Comparison of ENCODE assay signal across 8 mouse cellular contexts in the genomic region with DNA sequence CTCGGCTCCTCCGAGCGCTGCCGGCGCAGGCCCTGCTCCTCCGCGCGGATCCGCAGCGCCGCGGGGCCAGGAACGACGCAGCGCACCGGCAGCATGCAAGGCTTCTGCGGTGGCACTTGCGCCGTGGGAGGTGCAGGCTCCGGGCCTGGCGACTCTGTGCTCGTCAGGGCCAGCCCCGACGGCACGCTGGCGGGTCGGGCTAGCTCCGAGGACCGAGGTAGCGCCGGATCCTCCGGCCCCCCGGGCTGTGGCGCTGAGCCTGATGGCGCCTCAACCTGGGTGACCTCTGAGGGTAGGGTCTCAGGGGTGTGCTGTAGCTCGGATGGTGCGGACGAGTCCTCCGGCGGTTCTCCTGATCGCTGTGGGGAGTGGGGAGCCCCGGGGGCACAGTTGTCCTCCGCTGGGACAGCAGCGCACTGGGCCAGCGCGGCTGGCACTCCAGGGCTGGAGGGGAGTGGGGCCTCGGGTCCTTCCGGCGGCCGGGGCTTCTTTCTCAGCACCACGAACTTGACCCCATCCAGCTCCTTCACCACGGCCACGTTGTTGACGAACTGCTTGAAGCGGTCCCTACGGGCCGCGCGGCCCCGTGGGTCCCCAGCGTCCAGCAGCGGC. TPM values are rescaled to one million over a fixed set of nuclear protein-coding genes. Genes with fewer than 3 reads are reported as not detected.
A peak's percentile ranks its signal among the peaks of the same experiment; 100 is the strongest.
DNase-seq lines count a peak whose midpoint lies in the region; ATAC-seq and TF ChIP-seq lines count a peak whose summit lies in the region.

No protein-coding gene starts in this region.

- DNase-seq in testis, postnatal 10 days (ENCODE audit: low spot score) = no peak
- DNase-seq in intestine, embryonic 14.5 days (ENCODE audit: low spot score) = peak; percentile 76
- DNase-seq in midbrain, embryonic 14.5 days = peak; percentile 59
- no peak for DNase-seq in urinary bladder, adult 18-20 months (ENCODE audit: low spot score in 2 of 2)
- DNase-seq in left cerebral cortex, postnatal 4 days = no peak

- peak overlapping the region; percentile 62 for H3K4me2 ChIP-seq in intestine, embryonic 14.5 days (ENCODE audit: low read length)
- peak overlapping the region; percentile 66 for H3K4me2 ChIP-seq in midbrain, embryonic 14.5 days (ENCODE audit: low read length)

- no peak for ATAC-seq in erythroblast, adult 5-6 weeks (replicated peaks; ENCODE audit: low FRiP score, poor library complexity, severe bottlenecking)
- ATAC-seq in intestine, embryonic 14.5 days (replicated peaks; ENCODE audit: low FRiP score, low TSS enrichment, low read depth) = 0 out of 2 replicates have a peak, but pooled peaks have one; percentile 30
- ATAC-seq in midbrain, embryonic 14.5 days (ENCODE audit: low FRiP score, low TSS enrichment) = no peak

- 0 out of 2 replicates have a peak overlapping the region, but pooled peaks have one; percentile 16 for H3K9ac ChIP-seq in intestine, embryonic 14.5 days (ENCODE audit: low read length)
- H3K9ac ChIP-seq in midbrain, embryonic 14.5 days (replicated peaks; ENCODE audit: low read length) = peak overlapping the region; percentile 34

- H3K4me1 ChIP-seq in erythroblast, embryonic 14.5 days (ENCODE audit: control insufficient read depth) = peaks cover 74% of the 10 kb centered on the region
- peaks cover 7% of the 10 kb centered on the region for H3K4me1 ChIP-seq in testis, adult 2 months (ENCODE audit: control insufficient read depth, insufficient read depth, low read length)
- H3K4me1 ChIP-seq in intestine, embryonic 14.5 days (replicated peaks; ENCODE audit: control insufficient read depth, insufficient read depth, low read length) = peaks cover 4% of the 10 kb centered on the region; the same call in 1 of the 2 replicates
- H3K4me1 ChIP-seq in midbrain, embryonic 14.5 days (ENCODE audit: control insufficient read depth, insufficient read depth, low read length) = peaks cover 15% of the 10 kb centered on the region

- peak overlapping the region; percentile 97 for H3K4me3 ChIP-seq in erythroblast, embryonic 14.5 days (replicated peaks)
- H3K4me3 ChIP-seq in testis, adult 2 months (ENCODE audit: control insufficient read depth, low read depth, low read length) = peak overlapping the region; percentile 68
- H3K4me3 ChIP-seq in intestine, embryonic 14.5 days (ENCODE audit: low read depth, low read length) = peak overlapping the region; percentile 36
- H3K4me3 ChIP-seq in midbrain, embryonic 14.5 days (replicated peaks; ENCODE audit: low read depth, low read length) = peak overlapping the region; percentile 42

- H3K27ac ChIP-seq in testis, adult 2 months (ENCODE audit: control insufficient read depth, insufficient read depth, low read depth, low read length) = no peak overlapping the region
- no peak overlapping the region for H3K27ac ChIP-seq in intestine, embryonic 14.5 days (ENCODE audit: low read depth)
- H3K27ac ChIP-seq in midbrain, embryonic 14.5 days (replicated peaks; ENCODE audit: low read depth, low read length) = no peak overlapping the region

- H3K27me3 ChIP-seq in erythroblast, embryonic 14.5 days (ENCODE audit: control insufficient read depth) = peaks cover 59% of the 10 kb centered on the region
- H3K27me3 ChIP-seq in testis, adult 2 months (ENCODE audit: control insufficient read depth, insufficient read depth, low read length) = no peaks in the 10 kb centered on the region
- peaks cover 70% of the 10 kb centered on the region for H3K27me3 ChIP-seq in intestine, embryonic 14.5 days (replicated peaks; ENCODE audit: control insufficient read depth, insufficient read depth, low read length)
- H3K27me3 ChIP-seq in midbrain, embryonic 14.5 days (ENCODE audit: control insufficient read depth, insufficient read depth, low read length) = peaks cover 62% of the 10 kb centered on the region

- H3K36me3 ChIP-seq in erythroblast, embryonic 14.5 days (ENCODE audit: control insufficient read depth) = peaks cover 37% of the 10 kb centered on the region
- H3K36me3 ChIP-seq in testis, adult 2 months (ENCODE audit: control insufficient read depth, insufficient read depth, low read length) = no peaks in the 10 kb centered on the region
- no peaks in the 10 kb centered on the region for H3K36me3 ChIP-seq in intestine, embryonic 14.5 days (ENCODE audit: control insufficient read depth, insufficient read depth, low read length)
- H3K36me3 ChIP-seq in midbrain, embryonic 14.5 days (ENCODE audit: control insufficient read depth, insufficient read depth, low read length) = no peaks in the 10 kb centered on the region

- no peak for TF ChIP-seq CTCF in testis, adult 2 months (IDR thresholded peaks at IDR 0.05; ENCODE audit: control insufficient read depth, insufficient read depth, insufficient replicate concordance, low read depth, low read length)

- no peak for TF ChIP-seq POLR2A in testis, adult 2 months (IDR thresholded peaks at IDR 0.05; ENCODE audit: control insufficient read depth, low read depth, low read length)

- intact Hi-C loops in left cerebral cortex, postnatal 4 days (cut with DNase I) = no loop called here

- WGBS in intestine, embryonic 14.5 days = 2% methylated on average over 55 of the region's 62 CpGs
- WGBS in midbrain, embryonic 14.5 days = 2% methylated on average over 62 of the region's 62 CpGs

- H3K9me3 ChIP-seq in erythroblast, embryonic 14.5 days (ENCODE audit: control insufficient read depth, low read length) = peaks cover 13% of the 10 kb centered on the region
- H3K9me3 ChIP-seq in intestine, embryonic 14.5 days (ENCODE audit: control insufficient read depth, low read length) = 0 out of 2 replicates have a peak, but pooled peaks cover 4% of the 10 kb centered on the region
- peaks cover 4% of the 10 kb centered on the region; the same call in 1 of the 2 replicates for H3K9me3 ChIP-seq in midbrain, embryonic 14.5 days (ENCODE audit: control insufficient read depth, low read length)

RNA-seq across cellular contexts. Expression of a gene that starts 0.7 kb away (rescaled TPM):
- polyA plus RNA-seq in erythroblast, embryonic 14.5 days (2012) = not detected in 2 replicates
- 2.3 and 2.5 TPM in 2 replicates for total RNA-seq in erythroblast, adult 5-6 weeks (2015; ENCODE audit: low replicate concordance)
- total RNA-seq in erythroblast, adult 5-6 weeks (2017; ENCODE audit: low replicate concordance) = 5.2 and 6.7 TPM in 2 replicates
- polyA plus RNA-seq in testis, adult 2 months (2012; rRNA removed) = not detected in 2 replicates
- not detected in 2 replicates for polyA plus RNA-seq in intestine, embryonic 14.5 days (2014; fragmentation: Nextera tagmentation; extraction: Ambion mirVana)
- polyA plus RNA-seq in midbrain, embryonic 14.5 days (2014; fragmentation: Nextera tagmentation; extraction: Ambion mirVana) = not detected in 2 replicates
- total RNA-seq in left cerebral cortex, postnatal 4 days (2021) = under 1 TPM; 0.52 to 0.98 TPM

RNA-seq across cellular contexts. Expression of a gene that starts 0.8 kb away (rescaled TPM):
- 9.4 and 11.2 TPM in 2 replicates for polyA plus RNA-seq in erythroblast, embryonic 14.5 days (2012)
- 178 and 210 TPM in 2 replicates for total RNA-seq in erythroblast, adult 5-6 weeks (2015; ENCODE audit: low replicate concordance)
- total RNA-seq in erythroblast, adult 5-6 weeks (2017; ENCODE audit: low replicate concordance) = 298 and 357 TPM in 2 replicates
- 0.10 and 0.13 TPM in 2 replicates for polyA plus RNA-seq in testis, adult 2 months (2012; rRNA removed)
- 0.09 and 0.28 TPM in 2 replicates for polyA plus RNA-seq in intestine, embryonic 14.5 days (2014; fragmentation: Nextera tagmentation; extraction: Ambion mirVana)
- 0.50 and 0.69 TPM in 2 replicates for polyA plus RNA-seq in midbrain, embryonic 14.5 days (2014; fragmentation: Nextera tagmentation; extraction: Ambion mirVana)
- 10 to 100 TPM; 12.2 to 18.1 TPM for total RNA-seq in left cerebral cortex, postnatal 4 days (2021)

RNA-seq across cellular contexts. Expression of a gene that starts 9.0 kb away (rescaled TPM):
- not detected in 2 replicates for polyA plus RNA-seq in erythroblast, embryonic 14.5 days (2012)
- not detected in 2 replicates for total RNA-seq in erythroblast, adult 5-6 weeks (2015; ENCODE audit: low replicate concordance)
- not detected in 2 replicates for total RNA-seq in erythroblast, adult 5-6 weeks (2017; ENCODE audit: low replicate concordance)
- polyA plus RNA-seq in testis, adult 2 months (2012; rRNA removed) = 11.1 and 13.4 TPM in 2 replicates
- not detected in 2 replicates for polyA plus RNA-seq in intestine, embryonic 14.5 days (2014; fragmentation: Nextera tagmentation; extraction: Ambion mirVana)
- not detected in 2 replicates for polyA plus RNA-seq in midbrain, embryonic 14.5 days (2014; fragmentation: Nextera tagmentation; extraction: Ambion mirVana)
- total RNA-seq in left cerebral cortex, postnatal 4 days (2021) = not detected

RNA-seq across cellular contexts. Expression of a gene that starts 22.3 kb away (rescaled TPM):
- polyA plus RNA-seq in erythroblast, embryonic 14.5 days (2012) = not detected in 2 replicates
- total RNA-seq in erythroblast, adult 5-6 weeks (2015; ENCODE audit: low replicate concordance) = not detected in 2 replicates
- total RNA-seq in erythroblast, adult 5-6 weeks (2017; ENCODE audit: low replicate concordance) = not detected in 2 replicates
- 0.41 and 1.1 TPM in 2 replicates for polyA plus RNA-seq in testis, adult 2 months (2012; rRNA removed)
- 0.97 and 1.4 TPM in 2 replicates for polyA plus RNA-seq in intestine, embryonic 14.5 days (2014; fragmentation: Nextera tagmentation; extraction: Ambion mirVana)
- 1.5 and 1.9 TPM in 2 replicates for polyA plus RNA-seq in midbrain, embryonic 14.5 days (2014; fragmentation: Nextera tagmentation; extraction: Ambion mirVana)
- total RNA-seq in left cerebral cortex, postnatal 4 days (2021) = 1 to 10 TPM; 2.8 to 3.2 TPM

RNA-seq across cellular contexts. Expression of a gene that starts 22.4 kb away (rescaled TPM):
- not detected in 2 replicates for polyA plus RNA-seq in erythroblast, embryonic 14.5 days (2012)
- not detected in 2 replicates for total RNA-seq in erythroblast, adult 5-6 weeks (2015; ENCODE audit: low replicate concordance)
- total RNA-seq in erythroblast, adult 5-6 weeks (2017; ENCODE audit: low replicate concordance) = not detected in 2 replicates
- 0.05 and 0.11 TPM in 2 replicates for polyA plus RNA-seq in testis, adult 2 months (2012; rRNA removed)
- not detected in 2 replicates for polyA plus RNA-seq in intestine, embryonic 14.5 days (2014; fragmentation: Nextera tagmentation; extraction: Ambion mirVana)
- polyA plus RNA-seq in midbrain, embryonic 14.5 days (2014; fragmentation: Nextera tagmentation; extraction: Ambion mirVana) = not detected in 2 replicates
- not detected for total RNA-seq in left cerebral cortex, postnatal 4 days (2021)

Comparison
In these comparisons a context has a peak if more than half of its experiments do, and no peak if none do; other contexts are left out.
1. H3K4me3 ChIP-seq: peak in every context shown above with its lines; median percentile 97 in erythroblast, embryonic 14.5 days; 68 in testis, adult 2 months; 42 in midbrain, embryonic 14.5 days; 36 in intestine, embryonic 14.5 days.
2. DNase-seq: peak in intestine, embryonic 14.5 days (single experiment) and midbrain, embryonic 14.5 days (single experiment); none in testis, postnatal 10 days (single experiment), urinary bladder, adult 18-20 months (0 of 2) and left cerebral cortex, postnatal 4 days (single experiment).
3. RNA of a gene that starts 9.0 kb away (polyA plus RNA-seq): 11.1 to 13.4 TPM in testis, adult 2 months; not detected in erythroblast, embryonic 14.5 days, not detected in intestine, embryonic 14.5 days and not detected in midbrain, embryonic 14.5 days; every median in the first group is over 10 times any median in the second.